Mouse (Mus musculus): ENCODE data around the gene Gm10273. TPM values are rescaled to one million over a fixed set of nuclear protein-coding genes. Genes with fewer than 3 reads are reported as not detected.

The Gm10273 gene
- total and polyA plus RNA-seq, 3 experiments = 16.6 to 132 (median 28.6) TPM

DNA sequence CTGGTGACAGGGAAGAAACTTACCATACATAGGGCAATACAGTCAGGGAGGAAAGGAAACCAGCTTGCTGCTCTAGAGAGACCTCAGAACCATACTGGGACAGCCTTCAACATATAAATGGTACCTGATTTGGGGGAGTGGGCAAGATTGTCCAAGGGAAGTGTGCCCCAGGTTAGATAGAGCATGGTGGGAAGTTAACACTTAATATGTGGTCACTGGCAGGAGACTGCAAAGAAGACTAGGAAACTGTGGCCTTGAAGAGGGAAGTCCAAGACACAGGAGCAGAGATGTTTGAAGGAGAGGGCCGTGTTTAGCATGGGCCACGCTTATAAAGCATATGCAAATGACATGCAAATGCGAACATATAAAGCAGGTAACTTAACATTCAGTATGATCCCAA is 48.7 kb downstream of the Gm10273 start:
- H3K4me3 ChIP-seq (ENCODE audit: control insufficient read depth in 1 of 2, insufficient read depth in 1 of 2, low read depth in 2 of 2, low read length in 2 of 2) = no peak overlapping the region
- no peaks in the 10 kb centered on the region for H3K4me1 ChIP-seq (ENCODE audit: control insufficient read depth in 1 of 2, insufficient read depth in 2 of 2, low read length in 2 of 2)
- no peaks in the 10 kb centered on the region for H3K36me3 ChIP-seq (ENCODE audit: control insufficient read depth in 1 of 2, insufficient read depth in 2 of 2, low read length in 2 of 2)
- no peak overlapping the region for H3K9ac ChIP-seq (ENCODE audit: control insufficient read depth, low read depth, low read length, poor library complexity, severe bottlenecking)
- no peaks in the 10 kb centered on the region for H3K27me3 ChIP-seq (ENCODE audit: control insufficient read depth in 1 of 2, insufficient read depth in 2 of 2, low read length in 2 of 2)
- H3K27ac ChIP-seq (ENCODE audit: control insufficient read depth, low read depth, low read length) = no peak overlapping the region
- TF ChIP-seq ZMIZ1 (IDR thresholded peaks at IDR 0.05; ENCODE audit: low read depth, low read length) (no peak), TAL1 (IDR thresholded peaks at IDR 0.05; ENCODE audit: low read length) (no peak), POLR2A (IDR thresholded peaks at IDR 0.05; ENCODE audit: control insufficient read depth in 1 of 2, insufficient read depth in 1 of 2, low read depth in 1 of 2, low read length in 2 of 2, poor library complexity in 1 of 2) (no peak), RCOR1 (IDR thresholded peaks at IDR 0.05; ENCODE audit: low read depth, low read length) (no peak), EP300 (IDR thresholded peaks at IDR 0.05; ENCODE audit: low read depth in 1 of 2, low read length in 2 of 2) (no peak), UBTF (IDR thresholded peaks at IDR 0.05; ENCODE audit: borderline replicate concordance, insufficient read depth, low read depth, low read length) (no peak), CTCF (IDR thresholded peaks at IDR 0.05 in 2 of 3, conservative IDR thresholded peaks at IDR 0.05 in 1 of 3; ENCODE audit: control insufficient read depth in 1 of 3, insufficient read depth in 1 of 3, low read depth in 2 of 3, low read length in 3 of 3, poor library complexity in 1 of 3, severe bottlenecking in 1 of 3) (no peak), POLR2AphosphoS5 (IDR thresholded peaks at IDR 0.05; ENCODE audit: borderline replicate concordance, low read depth, low read length) (no peak), CHD1 (IDR thresholded peaks at IDR 0.05; ENCODE audit: low read depth, low read length) (no peak), ZKSCAN1 (IDR thresholded peaks at IDR 0.05; ENCODE audit: low read depth, low read length) (no peak), KAT2A (conservative IDR thresholded peaks at IDR 0.05; ENCODE audit: low read depth, low read length) (no peak), ETS1 (IDR thresholded peaks at IDR 0.05; ENCODE audit: low read depth, low read length) (no peak), GATA1 (IDR thresholded peaks at IDR 0.05; ENCODE audit: low read depth, low read length) (no peak), BHLHE40 (IDR thresholded peaks at IDR 0.05; ENCODE audit: borderline replicate concordance, low read depth, low read length) (no peak)
- no peaks in the 10 kb centered on the region for H3K9me3 ChIP-seq (replicated peaks; ENCODE audit: insufficient read depth, low read length)
- no peak for DNase-seq (ENCODE audit: low read depth, low spot score)
- H3K79me2 ChIP-seq (ENCODE audit: control insufficient read depth, insufficient read depth, low read length, poor library complexity) = no peaks in the 10 kb centered on the region

DNA sequence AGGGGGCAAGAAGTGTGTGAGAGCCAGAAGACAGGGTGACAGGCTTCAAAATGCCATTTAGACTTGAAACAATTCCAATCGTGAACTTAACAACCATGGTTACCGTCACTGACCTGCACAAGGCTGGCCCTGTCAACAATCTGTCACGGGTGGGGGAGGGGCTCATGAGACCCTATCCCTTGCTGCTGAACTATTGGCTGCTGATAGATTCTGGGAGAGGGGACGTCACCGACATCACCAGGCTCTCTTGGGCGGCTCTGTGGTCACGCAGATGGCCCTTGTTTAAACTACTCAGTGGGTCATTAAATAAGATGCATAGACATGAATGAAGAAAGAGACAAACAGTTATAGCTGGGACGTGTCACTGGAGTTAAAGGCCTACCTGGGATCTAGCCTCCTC is 49.2 kb downstream of the Gm10273 start:
- no peak for TF ChIP-seq MYB (IDR thresholded peaks at IDR 0.05; ENCODE audit: low read depth, low read length)
- Histone ChIP-seq H3K9ac (ENCODE audit: control insufficient read depth, low read depth, low read length, poor library complexity, severe bottlenecking) (no peak overlapping the region), H3K27me3 (ENCODE audit: control insufficient read depth in 1 of 2, insufficient read depth in 2 of 2, low read length in 2 of 2) (no peaks in the 10 kb centered on the region), H3K27ac (ENCODE audit: control insufficient read depth, low read depth, low read length) (no peak overlapping the region), H3K4me1 (ENCODE audit: control insufficient read depth in 1 of 2, insufficient read depth in 2 of 2, low read length in 2 of 2) (no peaks in the 10 kb centered on the region), H3K79me2 (ENCODE audit: control insufficient read depth, insufficient read depth, low read length, poor library complexity) (no peaks in the 10 kb centered on the region), H3K9me3 (replicated peaks; ENCODE audit: insufficient read depth, low read length) (no peaks in the 10 kb centered on the region), H3K4me3 (ENCODE audit: control insufficient read depth in 1 of 2, insufficient read depth in 1 of 2, low read depth in 2 of 2, low read length in 2 of 2) (no peak overlapping the region), H3K36me3 (ENCODE audit: control insufficient read depth in 1 of 2, insufficient read depth in 2 of 2, low read length in 2 of 2) (no peaks in the 10 kb centered on the region)
- DNase-seq (ENCODE audit: low read depth, low spot score) = no peak

Other genes with a start within 250 kb of the Gm10273 start
- gene Sept10, start 173.8 kb upstream of the Gm10273 start, total RNA-seq (2012; rRNA removed) = not detected in 2 replicates
- gene Sept10, start 173.8 kb upstream of the Gm10273 start, polyA plus RNA-seq (2012; ENCODE audit: insufficient read depth in 1 of 2, insufficient read length in 2 of 2, low read depth in 1 of 2, low replicate concordance in 2 of 2, missing spikeins in 1 of 2) = not detected
- not detected in 2 replicates for gene Sowahc, start 173.7 kb upstream of the Gm10273 start, total RNA-seq (2012; rRNA removed)
- gene Sowahc, start 173.7 kb upstream of the Gm10273 start, polyA plus RNA-seq (2012; ENCODE audit: insufficient read depth in 1 of 2, insufficient read length in 2 of 2, low read depth in 1 of 2, low replicate concordance in 2 of 2, missing spikeins in 1 of 2) = not detected
- gene P4ha1, start 72.3 kb upstream of the Gm10273 start, total RNA-seq (2012; rRNA removed) = 18.9 and 50.4 TPM in 2 replicates
- 10 to 100 TPM in 1 of 2 experiments, not detected in 1; 50.2 TPM for gene P4ha1, start 72.3 kb upstream of the Gm10273 start, polyA plus RNA-seq (2012; ENCODE audit: insufficient read depth in 1 of 2, insufficient read length in 2 of 2, low read depth in 1 of 2, low replicate concordance in 2 of 2, missing spikeins in 1 of 2)
- not detected in 2 replicates for gene Pla2g12b, start 8.0 kb downstream of the Gm10273 start, total RNA-seq (2012; rRNA removed)
- gene Pla2g12b, start 8.0 kb downstream of the Gm10273 start, polyA plus RNA-seq (2012; ENCODE audit: insufficient read depth in 1 of 2, insufficient read length in 2 of 2, low read depth in 1 of 2, low replicate concordance in 2 of 2, missing spikeins in 1 of 2) = not detected
- not detected in 2 replicates for gene Oit3, start 46.1 kb downstream of the Gm10273 start, total RNA-seq (2012; rRNA removed)
- under 1 TPM in 1 of 2 experiments, not detected in 1; 0.07 TPM for gene Oit3, start 46.1 kb downstream of the Gm10273 start, polyA plus RNA-seq (2012; ENCODE audit: insufficient read depth in 1 of 2, insufficient read length in 2 of 2, low read depth in 1 of 2, low replicate concordance in 2 of 2, missing spikeins in 1 of 2)
- 0.58 TPM in 1 of 2 replicates, not detected in the other for gene Gm10322, start 220.4 kb downstream of the Gm10273 start, total RNA-seq (2012; rRNA removed)
- gene Gm10322, start 220.4 kb downstream of the Gm10273 start, polyA plus RNA-seq (2012; ENCODE audit: insufficient read depth in 1 of 2, insufficient read length in 2 of 2, low read depth in 1 of 2, low replicate concordance in 2 of 2, missing spikeins in 1 of 2) = not detected
- 7.7 TPM in 2 replicates for gene Mcu, start 221.1 kb downstream of the Gm10273 start, total RNA-seq (2012; rRNA removed)
- 1 to 10 TPM in 1 of 2 experiments, not detected in 1; 9.4 TPM for gene Mcu, start 221.1 kb downstream of the Gm10273 start, polyA plus RNA-seq (2012; ENCODE audit: insufficient read depth in 1 of 2, insufficient read length in 2 of 2, low read depth in 1 of 2, low replicate concordance in 2 of 2, missing spikeins in 1 of 2)

All from MEL (cell line).